Mouse (Mus musculus): ENCODE measurements around the gene Acbd6.
A peak's percentile ranks its signal among the peaks of the same experiment; 100 is the strongest.

Gene Acbd6

GRCm38 (mm10) chr1:155654961-155655360 lies 97.0 kb downstream of the Acbd6 start:
- DNase-seq: no peak

- DNase-seq: no peak
Observed at GRCm38 (mm10) chr1:155656321-155656720, 98.4 kb downstream of the Acbd6 start.

- no peak for DNase-seq
Observed at GRCm38 (mm10) chr1:155663994-155664393, 106.1 kb downstream of the Acbd6 start.

GRCm38 (mm10) chr1:155675570-155675969 lies 117.7 kb downstream of the Acbd6 start:
- DNase-seq: no peak

- no peak for DNase-seq
Observed at GRCm38 (mm10) chr1:155681116-155681799, 123.3 kb downstream of the Acbd6 start.

GRCm38 (mm10) chr1:155686816-155687215 lies 128.9 kb downstream of the Acbd6 start:
- DNase-seq: no peak

GRCm38 (mm10) chr1:155689141-155689540 lies 131.2 kb downstream of the Acbd6 start:
- no peak for DNase-seq

- no peak for DNase-seq
Observed at GRCm38 (mm10) chr1:155689558-155689957, 131.6 kb downstream of the Acbd6 start.

GRCm38 (mm10) chr1:155692230-155692629 lies 134.3 kb downstream of the Acbd6 start:
- DNase-seq: no peak

- DNase-seq: no peak
Observed at GRCm38 (mm10) chr1:155693026-155693425, 135.1 kb downstream of the Acbd6 start.

GRCm38 (mm10) chr1:155693443-155693842 lies 135.5 kb downstream of the Acbd6 start:
- DNase-seq: no peak

- peak; percentile 55 for DNase-seq
Observed at GRCm38 (mm10) chr1:155698373-155699159, 140.6 kb downstream of the Acbd6 start.

- DNase-seq: no peak
Observed at GRCm38 (mm10) chr1:155700886-155701285, 143.0 kb downstream of the Acbd6 start.

- no peak for DNase-seq
Observed at GRCm38 (mm10) chr1:155703191-155703680, 145.3 kb downstream of the Acbd6 start.

GRCm38 (mm10) chr1:155704182-155704581 lies 146.3 kb downstream of the Acbd6 start:
- DNase-seq: no peak

GRCm38 (mm10) chr1:155713306-155713705 lies 155.4 kb downstream of the Acbd6 start:
- no peak for DNase-seq

GRCm38 (mm10) chr1:155715366-155715765 lies 157.4 kb downstream of the Acbd6 start:
- DNase-seq: no peak

GRCm38 (mm10) chr1:155717301-155717700 lies 159.4 kb downstream of the Acbd6 start:
- no peak for DNase-seq

GRCm38 (mm10) chr1:155718851-155719250 lies 160.9 kb downstream of the Acbd6 start:
- no peak for DNase-seq

- no peak for DNase-seq
Observed at GRCm38 (mm10) chr1:155720006-155720405, 162.1 kb downstream of the Acbd6 start.

- DNase-seq: no peak
Observed at GRCm38 (mm10) chr1:155721443-155721842, 163.5 kb downstream of the Acbd6 start.

- DNase-seq: no peak
Observed at GRCm38 (mm10) chr1:155722185-155722584, 164.3 kb downstream of the Acbd6 start.

- DNase-seq: no peak
Observed at GRCm38 (mm10) chr1:155724301-155724700, 166.4 kb downstream of the Acbd6 start.

GRCm38 (mm10) chr1:155725876-155726275 lies 168.0 kb downstream of the Acbd6 start:
- DNase-seq: no peak

Data from right cerebral cortex, postnatal 25 days (tissue).